Mouse (Mus musculus) small intestine, adult 2 months (tissue): ENCODE measurements around the gene Agtr1b.

ENCODE experiments used
- CTCF ChIP-seq: fragments of 200-500 bp; IDR thresholded peaks from 2 replicates; pipeline ENCODE4 v1.5.1; 2012; ENCODE audit warnings: low read depth, mild to moderate bottlenecking, control low read depth, inconsistent platforms, low read length, moderate library complexity, mixed read lengths; ENCODE audit not compliant: insufficient replicate concordance, insufficient read length; ENCODE audit errors: extremely low read depth
- POLR2A ChIP-seq: fragments of 200-500 bp; IDR thresholded peaks from 2 replicates; pipeline ENCODE4 v1.6.1; 2012; ENCODE audit warnings: low read depth, mild to moderate bottlenecking, control low read depth, inconsistent platforms, low read length, moderate library complexity

DNA sequence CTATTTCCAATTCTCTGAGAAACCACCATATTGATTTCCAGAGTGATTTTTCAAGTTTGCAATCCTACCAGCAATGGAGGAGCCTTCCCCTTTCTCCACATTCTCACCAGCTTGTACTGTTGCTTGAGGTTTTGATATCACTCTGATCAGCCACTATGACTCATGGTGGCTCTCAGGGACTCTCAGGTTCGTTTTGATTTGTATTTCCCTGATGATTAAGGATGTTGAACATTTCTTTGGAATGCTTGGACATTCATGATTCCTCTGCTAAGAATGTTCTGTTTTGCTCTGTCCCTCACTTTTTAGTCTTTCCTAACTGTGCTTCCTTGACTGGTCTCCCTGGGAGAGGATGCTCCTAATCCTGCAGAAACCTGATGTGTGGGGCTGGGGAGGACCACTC, 85.2 kb downstream of the Agtr1b start:
- no peak for TF ChIP-seq CTCF
- TF ChIP-seq POLR2A = no peak
